Mouse (Mus musculus): ENCODE results near the gene Gbe1. TPM values are rescaled to one million over a fixed set of nuclear protein-coding genes. Genes with fewer than 3 reads are reported as not detected.

The Gbe1 gene
- polyA plus RNA-seq, 1 experiment = 10.7 TPM

DNA sequence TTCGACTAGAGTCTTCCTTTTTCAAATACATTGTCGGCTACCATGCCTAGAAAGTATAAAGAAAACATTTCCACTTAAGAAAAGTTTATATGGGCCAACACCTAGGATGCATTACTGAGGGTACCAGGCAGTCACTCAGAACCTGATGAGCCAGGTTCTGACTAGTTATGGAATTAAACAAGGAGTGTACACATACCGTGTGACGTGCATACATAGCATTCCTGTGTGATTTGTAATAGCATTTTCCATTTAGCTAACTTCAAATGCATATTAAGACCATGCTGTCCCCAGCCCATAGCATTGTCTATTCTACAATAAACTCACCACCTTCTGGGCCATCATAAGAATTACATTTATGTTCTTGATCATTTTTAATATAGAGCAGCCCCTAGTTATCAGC lies 210.5 kb downstream of the Gbe1 start:
- H3K4me3 ChIP-seq (ENCODE audit: insufficient read depth, low read length) = no peak overlapping the region
- no peak overlapping the region for H3K27ac ChIP-seq (ENCODE audit: insufficient read depth, low read length)
- TF ChIP-seq CTCF (IDR thresholded peaks at IDR 0.05; ENCODE audit: extremely low read depth, insufficient read depth, low read length) (no peak), POLR2A (IDR thresholded peaks at IDR 0.05; ENCODE audit: extremely low read depth, insufficient read depth, low read length) (no peak)
- no peaks in the 10 kb centered on the region for H3K4me1 ChIP-seq (ENCODE audit: control insufficient read depth, insufficient read depth, low read length)

DNA sequence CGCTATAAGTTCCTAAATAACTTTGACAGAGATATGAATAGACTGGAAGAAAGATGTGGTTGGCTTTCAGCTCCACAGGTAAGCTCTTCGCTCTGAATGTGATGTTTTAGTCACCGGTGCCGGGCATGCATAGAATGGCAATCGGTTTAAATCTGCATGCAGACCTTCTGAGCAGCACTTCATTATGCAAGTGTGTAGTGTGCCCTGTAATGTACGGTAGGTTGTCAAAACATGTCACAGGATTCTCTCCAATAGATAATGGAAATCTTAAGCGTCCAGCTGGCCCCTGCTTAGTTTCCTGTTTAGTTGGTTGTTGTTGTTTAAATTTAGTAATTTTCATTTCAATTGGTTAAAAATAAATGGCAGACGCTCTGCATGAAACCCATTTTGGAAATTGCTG lies 213.5 kb downstream of the Gbe1 start:
- TF ChIP-seq CTCF (IDR thresholded peaks at IDR 0.05; ENCODE audit: extremely low read depth, insufficient read depth, low read length) (no peak), POLR2A (IDR thresholded peaks at IDR 0.05; ENCODE audit: extremely low read depth, insufficient read depth, low read length) (no peak)
- Histone ChIP-seq H3K4me3 (ENCODE audit: insufficient read depth, low read length) (no peak overlapping the region), H3K27ac (ENCODE audit: insufficient read depth, low read length) (no peak overlapping the region), H3K4me1 (ENCODE audit: control insufficient read depth, insufficient read depth, low read length) (no peaks in the 10 kb centered on the region)

DNA sequence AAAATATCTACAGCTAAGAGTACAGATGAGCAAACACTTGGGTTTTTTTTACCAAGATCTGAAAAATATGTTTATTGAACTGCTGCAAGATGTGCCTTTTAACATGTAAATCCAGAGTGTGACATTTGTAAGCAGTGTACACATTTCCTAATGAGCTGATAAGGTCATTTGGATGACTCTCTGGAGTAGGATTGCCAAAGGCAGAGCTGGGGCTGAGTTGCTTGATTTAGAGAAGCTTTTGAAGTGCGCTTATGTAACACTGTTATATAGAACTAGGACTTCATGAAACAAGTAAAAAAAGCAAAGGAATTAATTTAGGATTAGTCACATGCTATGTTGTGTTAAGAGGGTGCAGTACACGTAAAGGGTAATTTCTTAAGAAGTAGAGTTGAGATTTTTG lies 221.5 kb downstream of the Gbe1 start:
- TF ChIP-seq CTCF (IDR thresholded peaks at IDR 0.05; ENCODE audit: extremely low read depth, insufficient read depth, low read length) (no peak), POLR2A (IDR thresholded peaks at IDR 0.05; ENCODE audit: extremely low read depth, insufficient read depth, low read length) (no peak)
- Histone ChIP-seq H3K27ac (ENCODE audit: insufficient read depth, low read length) (no peak overlapping the region), H3K4me1 (ENCODE audit: control insufficient read depth, insufficient read depth, low read length) (no peaks in the 10 kb centered on the region), H3K4me3 (ENCODE audit: insufficient read depth, low read length) (no peak overlapping the region)

DNA sequence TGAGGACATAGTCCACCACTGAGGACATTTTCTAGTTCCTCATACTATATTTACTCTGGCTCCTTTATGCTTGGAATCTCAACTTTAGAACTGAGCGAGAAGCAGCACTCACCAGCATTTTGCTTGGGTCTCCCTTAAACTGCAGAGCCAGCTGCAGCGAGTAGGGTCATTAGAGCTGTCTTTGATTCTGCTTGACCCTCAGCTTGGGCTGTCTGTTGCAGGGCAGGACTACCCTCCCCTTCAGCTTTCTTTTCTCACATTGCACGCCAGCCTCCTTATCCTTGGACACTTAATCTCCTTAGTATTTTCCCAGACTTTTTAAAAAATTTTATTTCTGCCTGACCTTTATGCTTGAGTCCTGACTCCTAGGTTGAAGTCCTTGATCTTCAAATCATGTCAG lies 237.1 kb downstream of the Gbe1 start:
- TF ChIP-seq CTCF (IDR thresholded peaks at IDR 0.05; ENCODE audit: extremely low read depth, insufficient read depth, low read length) = no peak
- TF ChIP-seq POLR2A (IDR thresholded peaks at IDR 0.05; ENCODE audit: extremely low read depth, insufficient read depth, low read length) = no peak
- Histone ChIP-seq H3K4me3 (ENCODE audit: insufficient read depth, low read length) (no peak overlapping the region), H3K4me1 (ENCODE audit: control insufficient read depth, insufficient read depth, low read length) (no peaks in the 10 kb centered on the region), H3K27ac (ENCODE audit: insufficient read depth, low read length) (no peak overlapping the region)

DNA sequence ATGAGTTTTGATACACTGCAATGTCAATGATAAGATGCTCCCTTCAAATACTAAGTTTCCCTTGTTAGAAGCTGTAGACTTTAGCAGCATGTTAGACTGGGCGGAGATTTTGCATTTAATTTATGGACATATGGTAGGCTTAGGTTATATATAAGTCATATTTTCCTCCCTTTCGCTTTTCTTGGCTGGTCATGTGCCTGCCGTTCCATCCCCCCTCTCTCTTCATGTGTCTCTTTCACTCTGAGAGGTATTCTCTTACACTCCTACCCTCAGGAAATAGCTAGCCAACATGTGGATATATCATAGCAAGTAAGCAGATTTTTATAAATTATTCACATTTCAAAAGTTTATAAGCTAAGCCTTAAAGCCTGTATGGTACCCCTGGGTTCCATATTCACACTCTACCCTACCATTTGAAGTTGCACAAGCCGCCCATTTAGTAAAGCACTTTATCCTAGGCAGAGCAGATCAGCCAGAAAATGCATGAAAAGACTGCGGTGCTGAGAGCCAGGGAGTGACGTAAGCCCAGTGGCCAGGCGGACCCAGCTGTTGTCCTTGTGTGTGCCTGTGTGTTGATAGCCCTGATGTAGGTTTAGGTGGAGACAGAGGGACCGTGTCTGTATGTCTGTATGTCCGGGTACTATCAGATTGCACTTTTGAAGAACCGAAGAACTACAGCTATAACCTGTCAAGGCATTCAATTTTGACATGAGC lies 248.0 kb downstream of the Gbe1 start:
- Histone ChIP-seq H3K4me3 (ENCODE audit: insufficient read depth, low read length) (no peak overlapping the region), H3K4me1 (ENCODE audit: control insufficient read depth, insufficient read depth, low read length) (no peaks in the 10 kb centered on the region), H3K27ac (ENCODE audit: insufficient read depth, low read length) (no peak overlapping the region)
- TF ChIP-seq CTCF (IDR thresholded peaks at IDR 0.05; ENCODE audit: extremely low read depth, insufficient read depth, low read length) = no peak
- no peak for TF ChIP-seq POLR2A (IDR thresholded peaks at IDR 0.05; ENCODE audit: extremely low read depth, insufficient read depth, low read length)

DNA sequence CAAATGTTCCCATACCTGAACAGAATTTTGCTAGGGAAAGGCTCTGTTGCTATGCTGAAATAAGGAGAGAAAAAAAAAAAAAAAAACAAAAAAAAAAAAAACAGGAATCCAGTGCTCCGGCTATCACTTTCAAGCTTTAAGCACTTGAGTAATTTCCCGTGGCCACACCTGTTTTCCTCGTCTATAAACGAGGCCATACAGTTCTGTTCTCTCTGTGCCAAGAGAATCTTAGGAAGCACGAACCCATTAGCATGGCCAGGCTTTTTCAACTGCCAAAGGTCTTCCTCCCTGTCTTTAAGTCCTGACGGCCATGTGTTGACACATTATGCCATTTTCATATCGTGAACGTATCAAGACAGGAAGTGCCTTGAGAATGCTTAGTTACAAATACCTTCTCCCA lies 248.8 kb downstream of the Gbe1 start:
- TF ChIP-seq POLR2A (IDR thresholded peaks at IDR 0.05; ENCODE audit: extremely low read depth, insufficient read depth, low read length) (no peak), CTCF (IDR thresholded peaks at IDR 0.05; ENCODE audit: extremely low read depth, insufficient read depth, low read length) (no peak)
- Histone ChIP-seq H3K4me3 (ENCODE audit: insufficient read depth, low read length) (no peak overlapping the region), H3K27ac (ENCODE audit: insufficient read depth, low read length) (no peak overlapping the region), H3K4me1 (ENCODE audit: control insufficient read depth, insufficient read depth, low read length) (no peaks in the 10 kb centered on the region)

DNA sequence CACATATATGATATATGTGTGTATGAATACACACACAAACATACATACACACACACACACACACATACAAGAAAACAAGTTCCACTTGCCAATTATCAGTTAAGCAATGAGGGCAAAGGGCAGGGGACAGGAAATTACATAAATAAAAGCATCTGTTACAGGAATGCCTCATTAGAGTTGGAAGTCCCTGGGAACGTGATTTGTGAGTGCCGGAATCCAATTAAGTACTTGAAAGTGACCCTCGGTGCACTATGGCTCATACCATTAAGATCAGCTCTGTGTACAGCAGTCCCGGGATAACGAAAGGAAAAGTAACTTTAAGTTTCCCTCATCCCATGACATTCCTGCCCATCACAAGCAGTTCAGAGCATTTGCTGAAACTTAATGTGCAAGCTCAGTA lies 249.7 kb downstream of the Gbe1 start:
- no peak overlapping the region for H3K27ac ChIP-seq (ENCODE audit: insufficient read depth, low read length)
- TF ChIP-seq CTCF (IDR thresholded peaks at IDR 0.05; ENCODE audit: extremely low read depth, insufficient read depth, low read length) (no peak), POLR2A (IDR thresholded peaks at IDR 0.05; ENCODE audit: extremely low read depth, insufficient read depth, low read length) (no peak)
- no peak overlapping the region for H3K4me3 ChIP-seq (ENCODE audit: insufficient read depth, low read length)
- no peaks in the 10 kb centered on the region for H3K4me1 ChIP-seq (ENCODE audit: control insufficient read depth, insufficient read depth, low read length)

DNA sequence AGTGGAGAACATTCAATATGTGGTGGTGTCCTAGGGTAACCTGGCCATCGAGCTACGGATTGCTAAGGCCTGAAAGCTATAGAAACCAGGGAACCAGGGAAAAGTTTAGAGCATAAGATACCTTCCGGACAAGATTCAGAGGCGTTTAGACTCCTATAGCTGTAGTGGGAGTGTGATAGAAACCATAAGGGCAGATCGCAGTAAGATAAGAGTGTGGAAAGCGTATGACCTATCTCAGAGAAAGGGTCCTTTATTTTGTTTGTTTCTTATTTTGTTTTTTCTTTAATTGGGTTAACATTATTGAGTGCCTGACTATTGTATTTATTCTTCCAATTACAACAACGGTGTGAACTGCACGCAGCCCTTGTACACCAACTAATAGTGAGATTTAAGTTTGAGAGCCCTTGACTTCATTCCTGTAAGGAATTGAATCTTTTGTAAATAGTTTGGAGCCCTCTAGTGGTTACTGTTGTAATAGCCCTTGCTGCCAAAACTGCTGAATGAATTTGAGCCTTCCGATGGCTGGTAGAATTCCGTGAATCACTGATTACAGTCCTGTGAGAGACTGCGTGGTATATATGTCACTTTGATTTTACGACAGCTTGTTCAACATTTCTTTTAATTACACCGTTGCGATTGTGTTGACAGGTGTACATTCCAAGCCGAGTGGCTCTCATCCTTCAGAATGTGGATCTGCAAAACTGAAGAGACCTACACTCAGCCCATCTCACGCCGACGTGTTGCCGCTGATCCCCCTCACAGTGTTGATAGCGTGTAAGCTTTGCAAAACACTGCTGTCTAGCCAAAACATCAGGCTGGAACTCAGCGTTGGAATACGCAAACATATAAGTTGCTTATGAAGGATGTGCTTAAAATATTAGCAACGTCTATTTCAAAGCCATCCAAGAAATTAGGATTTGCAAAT lies 254.9 kb downstream of the Gbe1 start:
- no peaks in the 10 kb centered on the region for H3K4me1 ChIP-seq (ENCODE audit: control insufficient read depth, insufficient read depth, low read length)
- TF ChIP-seq POLR2A (IDR thresholded peaks at IDR 0.05; ENCODE audit: extremely low read depth, insufficient read depth, low read length) (no peak), CTCF (IDR thresholded peaks at IDR 0.05; ENCODE audit: extremely low read depth, insufficient read depth, low read length) (peak; percentile 35; the same call in 1 of the 2 replicates)
- peak overlapping the region; percentile 9 for H3K4me3 ChIP-seq (ENCODE audit: insufficient read depth, low read length)
- H3K27ac ChIP-seq (ENCODE audit: insufficient read depth, low read length) = no peak overlapping the region

DNA sequence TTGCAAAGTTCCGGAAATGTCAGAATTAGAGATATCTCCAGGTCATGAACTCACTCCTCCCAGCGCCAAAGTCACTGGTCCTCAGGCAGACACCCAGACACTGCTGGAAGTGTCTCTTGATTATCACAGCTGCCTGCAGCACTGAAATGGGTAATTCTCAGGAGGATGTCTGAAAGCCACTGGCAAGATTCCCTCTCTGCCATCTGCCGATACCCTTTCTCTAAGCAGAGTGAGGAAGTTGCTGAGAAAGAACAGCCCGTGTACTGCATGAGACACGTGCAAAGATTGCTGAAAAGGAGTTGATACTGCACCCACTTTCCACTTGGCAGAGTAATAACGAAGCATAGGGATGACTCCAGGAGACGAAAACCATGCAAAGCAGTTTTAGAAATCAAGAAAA lies 272.2 kb downstream of the Gbe1 start:
- Histone ChIP-seq H3K27ac (ENCODE audit: insufficient read depth, low read length) (no peak overlapping the region), H3K4me3 (ENCODE audit: insufficient read depth, low read length) (no peak overlapping the region), H3K4me1 (ENCODE audit: control insufficient read depth, insufficient read depth, low read length) (no peaks in the 10 kb centered on the region)
- TF ChIP-seq POLR2A (IDR thresholded peaks at IDR 0.05; ENCODE audit: extremely low read depth, insufficient read depth, low read length) = no peak
- TF ChIP-seq CTCF (IDR thresholded peaks at IDR 0.05; ENCODE audit: extremely low read depth, insufficient read depth, low read length) = no peak

DNA sequence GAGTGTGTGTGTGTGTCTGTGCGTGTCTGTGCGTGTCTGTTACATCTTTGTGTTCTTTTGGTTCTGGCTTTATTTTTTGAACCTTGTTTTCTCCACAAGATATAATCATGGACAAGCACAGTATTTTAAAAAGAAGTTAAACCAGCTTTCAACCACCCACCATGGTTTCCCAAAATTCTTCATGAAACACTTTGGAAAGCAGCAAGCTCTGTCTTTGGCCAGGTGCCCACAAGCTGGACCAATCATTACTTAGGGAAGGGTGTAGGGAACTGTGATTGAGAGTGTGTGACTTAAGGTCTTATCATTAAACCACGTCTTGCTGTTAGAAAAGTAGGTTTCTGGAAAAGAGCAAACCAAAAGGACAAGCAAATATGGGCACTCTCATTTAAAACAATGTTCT lies 288.6 kb downstream of the Gbe1 start:
- Histone ChIP-seq H3K4me1 (ENCODE audit: control insufficient read depth, insufficient read depth, low read length) (no peaks in the 10 kb centered on the region), H3K27ac (ENCODE audit: insufficient read depth, low read length) (no peak overlapping the region), H3K4me3 (ENCODE audit: insufficient read depth, low read length) (no peak overlapping the region)
- TF ChIP-seq POLR2A (IDR thresholded peaks at IDR 0.05; ENCODE audit: extremely low read depth, insufficient read depth, low read length) = no peak
- TF ChIP-seq CTCF (IDR thresholded peaks at IDR 0.05; ENCODE audit: extremely low read depth, insufficient read depth, low read length) = no peak
